Mouse (Mus musculus) cerebellum, adult 2 months (tissue): ENCODE measurements around the gene Hmga2. TPM values are rescaled to one million over a fixed set of nuclear protein-coding genes. Genes with fewer than 3 reads are reported as not detected.

Source experiments
- DNase-seq, 2 experiments: peaks; one replicate each; pipeline ENCODE4 v3.0.0; 2021
- H3K27ac ChIP-seq: fragments of 200-500 bp; 2 replicates; pipeline ENCODE4 v1.5.1; 2012; ENCODE audit warnings: low read length, control low read depth, inconsistent platforms; ENCODE audit not compliant: insufficient read depth
- H3K27me3 ChIP-seq: fragments of 200-500 bp; 2 replicates; pipeline ENCODE4 v1.6.1; 2012; ENCODE audit warnings: inconsistent platforms, mild to moderate bottlenecking, low read length, moderate library complexity; ENCODE audit not compliant: control insufficient read depth, insufficient read depth
- H3K4me1 ChIP-seq: fragments of 200-500 bp; 2 replicates; pipeline ENCODE4 v1.6.1; 2011; ENCODE audit warnings: low read length; ENCODE audit not compliant: control insufficient read depth, insufficient read depth
- H3K4me3 ChIP-seq: fragments of 200-500 bp; replicated peaks from 2 replicates; pipeline ENCODE3; 2011; ENCODE audit warnings: mild to moderate bottlenecking, low read depth, low read length, control low read depth; ENCODE audit not compliant: insufficient read depth
- CTCF ChIP-seq: fragments of 200-500 bp; IDR thresholded peaks from 2 replicates; pipeline ENCODE4 v1.5.1; 2011; ENCODE audit warnings: low read depth, mild to moderate bottlenecking, control low read depth, low read length, moderate library complexity, borderline replicate concordance; ENCODE audit not compliant: insufficient read depth
- POLR2A ChIP-seq: fragments of 200-500 bp; IDR thresholded peaks from 2 replicates; pipeline ENCODE4 v1.6.1; 2011; ENCODE audit warnings: low read length, control low read depth, borderline replicate concordance; ENCODE audit not compliant: insufficient read depth
- WGBS: fragments of 180-500 bp; shearing (Covaris S2); methylation state at CpG from one replicate; pipeline ENCODE4 v1.1.7; 2018; 5-methylcytosine and 5-hydroxymethylcytosine counted together
- polyA plus RNA-seq: library from polyadenylated mRNA; depleted of rRNA; stranded (reverse); fragments of >200 nt; gene quantifications from 2 replicates; pipeline ENCODE4 v1.2.3, GENCODE M21; 2012

Gene Hmga2
- polyA plus RNA-seq, 1 experiment = 0.05 TPM

DNA sequence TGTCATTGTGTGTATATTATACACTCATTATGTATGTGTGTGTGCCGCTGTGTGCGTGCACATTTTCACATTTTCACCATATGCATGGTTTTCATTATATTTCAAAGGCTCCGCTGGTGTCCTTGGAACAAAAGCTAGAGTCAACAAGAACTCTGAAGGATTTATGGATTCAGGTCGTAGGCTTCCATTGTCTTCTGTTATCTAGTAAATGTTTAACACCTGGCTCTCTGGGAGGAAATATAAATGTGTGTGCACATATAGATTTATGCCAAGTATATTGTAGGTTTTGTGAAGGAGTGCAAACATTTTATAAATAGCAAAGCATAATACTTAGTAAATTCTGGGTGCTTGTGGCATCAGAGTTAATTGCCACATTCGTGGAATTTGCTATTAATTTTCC is 64.1 kb downstream of the Hmga2 start:
- H3K27me3 ChIP-seq = peaks cover 1% of the 10 kb centered on the region; the same call in 1 of the 2 replicates
- 92% methylated on average over 5 of the region's 5 CpGs for WGBS
- DNase-seq = no peak
- H3K4me1 ChIP-seq = no peaks in the 10 kb centered on the region
- H3K27ac ChIP-seq = no peak overlapping the region
- no peak for TF ChIP-seq CTCF
- TF ChIP-seq POLR2A = no peak
- H3K4me3 ChIP-seq = no peak overlapping the region

- Histone ChIP-seq H3K27ac (no peak overlapping the region), H3K27me3 (peaks cover 1% of the 10 kb centered on the region; the same call in 1 of the 2 replicates), H3K4me1 (no peaks in the 10 kb centered on the region), H3K4me3 (no peak overlapping the region)
- TF ChIP-seq CTCF (no peak), POLR2A (no peak)
- no peak for DNase-seq
- WGBS = 61% methylated on average over 4 of the region's 4 CpGs
Observed at GRCm38 (mm10) chr10:120410958-120411357, 65.3 kb downstream of the Hmga2 start.

GRCm38 (mm10) chr10:120409131-120409530 is 67.1 kb downstream of the Hmga2 start:
- TF ChIP-seq CTCF = no peak
- TF ChIP-seq POLR2A = no peak
- H3K27ac ChIP-seq = no peak overlapping the region
- WGBS = 89% methylated on average over 9 of the region's 9 CpGs
- no peak overlapping the region for H3K4me3 ChIP-seq
- DNase-seq = no peak
- no peaks in the 10 kb centered on the region for H3K4me1 ChIP-seq
- H3K27me3 ChIP-seq = no peaks in the 10 kb centered on the region; the same call in 1 of the 2 replicates

GRCm38 (mm10) chr10:120407230-120407629 is 69.0 kb downstream of the Hmga2 start:
- WGBS = 49% methylated on average over 9 of the region's 9 CpGs
- H3K27me3 ChIP-seq = no peaks in the 10 kb centered on the region; the same call in 1 of the 2 replicates
- no peak overlapping the region for H3K4me3 ChIP-seq
- H3K4me1 ChIP-seq = no peaks in the 10 kb centered on the region
- H3K27ac ChIP-seq = no peak overlapping the region
- TF ChIP-seq CTCF (no peak), POLR2A (no peak)
- DNase-seq = no peak

- 74% methylated on average over 9 of the region's 9 CpGs for WGBS
- Histone ChIP-seq H3K4me1 (no peaks in the 10 kb centered on the region), H3K27ac (no peak overlapping the region), H3K27me3 (no peaks in the 10 kb centered on the region; the same call in 1 of the 2 replicates), H3K4me3 (no peak overlapping the region)
- no peak for DNase-seq
- TF ChIP-seq CTCF (no peak), POLR2A (no peak)
Observed at GRCm38 (mm10) chr10:120406038-120406437, 70.2 kb downstream of the Hmga2 start.

- no peak for DNase-seq
- WGBS = 85% methylated on average over 4 of the region's 4 CpGs
- TF ChIP-seq CTCF (no peak), POLR2A (no peak)
Observed at GRCm38 (mm10) chr10:120405322-120405721, 70.9 kb downstream of the Hmga2 start.

GRCm38 (mm10) chr10:120402966-120403365 is 73.3 kb downstream of the Hmga2 start:
- 28% methylated on average over 5 of the region's 5 CpGs for WGBS
- no peaks in the 10 kb centered on the region for H3K4me1 ChIP-seq

More at GRCm38 (mm10) chr10:120405322-120405721, 70.9 kb downstream of the Hmga2 start:
- H3K4me1 ChIP-seq = no peaks in the 10 kb centered on the region
- H3K27ac ChIP-seq = no peak overlapping the region
- H3K27me3 ChIP-seq = no peaks in the 10 kb centered on the region; the same call in 1 of the 2 replicates
- H3K4me3 ChIP-seq = no peak overlapping the region

GRCm38 (mm10) chr10:120401787-120402186 is 74.5 kb downstream of the Hmga2 start:
- TF ChIP-seq POLR2A = no peak
- TF ChIP-seq CTCF = no peak
- H3K27ac ChIP-seq = no peak overlapping the region
- H3K27me3 ChIP-seq = no peaks in the 10 kb centered on the region; the same call in 1 of the 2 replicates
- 7% methylated on average over 8 of the region's 8 CpGs for WGBS
- DNase-seq = no peak
- no peaks in the 10 kb centered on the region for H3K4me1 ChIP-seq
- no peak overlapping the region for H3K4me3 ChIP-seq

More at GRCm38 (mm10) chr10:120402966-120403365, 73.3 kb downstream of the Hmga2 start:
- TF ChIP-seq CTCF (no peak), POLR2A (no peak)
- H3K27me3 ChIP-seq = no peaks in the 10 kb centered on the region; the same call in 1 of the 2 replicates
- H3K4me3 ChIP-seq = no peak overlapping the region
- H3K27ac ChIP-seq = no peak overlapping the region
- no peak for DNase-seq
